Comparison of ENCODE assay signal across 10 mouse cellular contexts in the genomic region with DNA sequence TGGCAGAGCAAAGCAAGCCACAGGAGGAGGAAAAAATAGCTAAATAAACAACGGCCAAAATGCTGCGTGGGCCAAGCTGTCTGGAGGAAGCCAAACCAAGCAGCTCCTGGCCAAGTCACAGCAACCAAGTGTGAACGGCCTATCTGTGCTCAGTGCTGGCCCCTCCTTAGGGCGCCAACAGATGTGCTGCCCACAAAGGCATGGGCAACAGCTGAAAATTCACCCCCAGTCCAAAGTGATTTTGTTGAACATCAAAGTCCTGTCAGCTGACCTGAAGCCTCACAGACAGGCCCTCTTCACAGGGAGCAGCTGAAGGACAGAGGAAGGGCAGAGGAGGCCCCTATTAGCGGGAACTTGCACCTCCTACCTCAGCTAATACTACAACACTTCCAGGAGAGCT.
DNase-seq lines count a peak whose midpoint lies in the region; ATAC-seq lines count a peak whose summit lies in the region.
"Had no signal": no experiment of that assay in that cellular context is flagged by ENCODE, and none has a peak within 500 bp of the region (broad histone marks: within the 10 kb centered on the region; RNA-seq: fewer than 3 reads in every experiment).

No protein-coding gene starts in this region.

- ATAC-seq in megakaryocyte-erythroid progenitor cell, adult 5-6 weeks (replicated peaks; ENCODE audit: low FRiP score, low TSS enrichment, poor library complexity, severe bottlenecking): no peak
- ATAC-seq: intestine, postnatal 0 days had no signal

- DNase-seq in adrenal gland, postnatal 10 days: peak; percentile 21
- DNase-seq in adrenal gland, adult 18-20 months (ENCODE audit: low spot score in 2 of 2): no peak
- peak; percentile 20 for DNase-seq in layer of hippocampus, adult 9-11 months
- no peak for DNase-seq in layer of hippocampus, postnatal 25 days (ENCODE audit: extremely low spot score in 1 of 2, low spot score in 1 of 2)
- peak; percentile 56 for DNase-seq in heart, adult 8-10 months (ENCODE audit: low spot score)
- peak; percentile 61 for DNase-seq in lung, postnatal 10 days
- DNase-seq in urinary bladder, adult 2 months (ENCODE audit: low spot score): no peak
- DNase-seq: liver, embryonic 13.5 days had no signal

Comparison
In these comparisons a context has a peak if more than half of its experiments do, and no peak if none do; other contexts are left out.
1. DNase-seq: peak in adrenal gland, postnatal 10 days (single experiment), layer of hippocampus, adult 9-11 months (single experiment), heart, adult 8-10 months (single experiment) and lung, postnatal 10 days (single experiment); none in adrenal gland, adult 18-20 months (0 of 2), layer of hippocampus, postnatal 25 days (0 of 2) and urinary bladder, adult 2 months (single experiment).